Mouse (Mus musculus) lung, adult 2 months (tissue): ENCODE measurements around the gene Stk24. TPM values are rescaled to one million over a fixed set of nuclear protein-coding genes. Genes with fewer than 3 reads are reported as not detected.

Experiments
- DNase-seq: peaks from one replicate; pipeline ENCODE4 v3.0.0; 2022
- H3K4me1 ChIP-seq: fragments of 200-500 bp; 2 replicates; pipeline ENCODE4 v1.6.1; 2011; ENCODE audit warnings: low read length; ENCODE audit not compliant: control insufficient read depth, insufficient read depth
- H3K4me3 ChIP-seq: fragments of 200-500 bp; replicated peaks from 2 replicates; pipeline ENCODE3; 2011; ENCODE audit warnings: low read depth, mild to moderate bottlenecking, control low read depth, low read length; ENCODE audit errors: extremely low read depth
- CTCF ChIP-seq: fragments of 200-500 bp; IDR thresholded peaks from 2 replicates; pipeline ENCODE4 v1.5.1; 2011; ENCODE audit warnings: mild to moderate bottlenecking, low read length, control low read depth; ENCODE audit not compliant: insufficient read depth
- POLR2A ChIP-seq: fragments of 200-500 bp; IDR thresholded peaks from 2 replicates; pipeline ENCODE4 v1.6.1; 2011; ENCODE audit warnings: low read depth, mild to moderate bottlenecking, control low read depth, low read length, borderline replicate concordance; ENCODE audit errors: extremely low read depth
- WGBS: fragments of 180-500 bp; shearing (Covaris S2); methylation state at CpG from one replicate; pipeline ENCODE4 v1.1.7; 2018; 5-methylcytosine and 5-hydroxymethylcytosine counted together
- polyA plus RNA-seq: library from polyadenylated mRNA; depleted of rRNA; stranded (reverse); fragments of >200 nt; gene quantifications from 2 replicates; pipeline ENCODE4 v1.2.3, GENCODE M21; 2012

Stk24 gene
- polyA plus RNA-seq, 1 experiment, result 26.9 TPM

GRCm38 (mm10) chr14:121353648-121354377 lies 26.0 kb downstream of the Stk24 start:
- WGBS, result 69% methylated on average over 10 of the region's 10 CpGs
- TF ChIP-seq CTCF (no peak), POLR2A (no peak)

DNA sequence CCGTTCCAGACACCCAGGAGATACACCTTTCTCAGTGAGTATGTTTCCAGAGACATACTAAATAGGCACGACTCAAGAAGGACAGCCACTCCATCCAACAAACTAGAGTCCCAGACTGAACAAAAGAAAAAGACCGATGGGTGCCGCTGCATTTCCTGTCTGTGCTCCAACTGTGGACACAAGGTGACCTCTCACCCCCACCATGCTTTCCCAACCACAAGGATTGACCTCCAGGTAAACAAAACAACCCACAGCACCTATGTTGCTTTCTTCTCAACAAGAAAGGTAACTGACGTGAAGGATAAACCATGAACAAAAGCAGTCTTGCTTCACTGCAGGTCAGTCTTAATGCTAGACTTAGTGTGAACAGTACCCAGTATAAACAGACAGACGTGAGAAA lies 27.1 kb downstream of the Stk24 start:
- Histone ChIP-seq H3K4me1 (peaks cover 35% of the 10 kb centered on the region), H3K4me3 (no peak overlapping the region)
- no peak for DNase-seq
- WGBS, result 56% methylated on average over 6 of the region's 6 CpGs
- no peak for TF ChIP-seq CTCF
- TF ChIP-seq POLR2A, result no peak

More at GRCm38 (mm10) chr14:121353648-121354377, 26.0 kb downstream of the Stk24 start:
- Histone ChIP-seq H3K4me3 (no peak overlapping the region), H3K4me1 (peaks cover 31% of the 10 kb centered on the region)
- DNase-seq, result no peak

GRCm38 (mm10) chr14:121351737-121352136 lies 28.1 kb downstream of the Stk24 start:
- TF ChIP-seq CTCF (no peak), POLR2A (no peak)
- no peak for DNase-seq
- H3K4me3 ChIP-seq, result no peak overlapping the region
- peaks cover 38% of the 10 kb centered on the region for H3K4me1 ChIP-seq
- WGBS, result 52% methylated on average over 4 of the region's 4 CpGs

DNA sequence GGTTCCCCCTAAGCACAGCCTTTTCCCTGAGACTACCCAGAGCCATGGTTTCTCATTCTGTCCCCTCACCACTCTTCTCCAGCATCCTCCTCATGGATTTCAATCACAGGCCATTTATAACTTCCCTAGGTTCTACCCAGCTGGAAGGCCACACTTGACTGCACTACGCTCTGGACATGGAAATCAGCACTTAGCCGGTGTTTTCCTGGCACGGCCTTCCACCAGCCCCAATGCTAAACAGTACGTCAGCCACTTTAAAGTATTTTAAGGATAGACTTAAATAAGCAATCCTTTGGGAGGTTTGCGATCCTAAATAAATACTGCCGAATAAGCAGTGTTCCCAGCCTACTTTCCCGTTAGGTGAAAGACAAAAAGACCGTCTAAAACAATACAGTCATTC lies 29.8 kb downstream of the Stk24 start:
- no peak for DNase-seq
- Histone ChIP-seq H3K4me3 (no peak overlapping the region), H3K4me1 (peaks cover 45% of the 10 kb centered on the region)
- TF ChIP-seq CTCF, result no peak
- no peak for TF ChIP-seq POLR2A
- 55% methylated on average over 8 of the region's 8 CpGs for WGBS

DNA sequence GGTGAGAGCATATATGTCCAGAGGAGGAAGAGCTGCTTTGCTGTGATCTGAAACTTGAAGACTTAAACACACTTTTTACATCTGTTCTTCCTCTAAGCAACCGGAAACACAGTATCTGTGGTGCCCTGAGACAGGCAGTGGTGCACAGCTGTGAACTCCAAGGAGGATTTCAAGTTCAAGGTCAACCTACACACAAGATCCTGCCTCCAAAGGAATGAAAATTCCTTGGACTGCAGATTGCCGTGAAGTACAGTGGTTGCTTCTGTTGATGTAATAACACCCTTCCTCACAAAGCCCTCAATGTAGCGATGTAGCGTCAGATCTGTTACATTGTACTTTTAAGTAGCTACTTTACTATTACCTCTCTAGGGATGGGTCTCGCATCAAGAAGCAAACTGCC lies 30.5 kb downstream of the Stk24 start:
- peaks cover 45% of the 10 kb centered on the region for H3K4me1 ChIP-seq
- no peak overlapping the region for H3K4me3 ChIP-seq
- TF ChIP-seq CTCF, result no peak
- no peak for TF ChIP-seq POLR2A
- DNase-seq, result no peak
- 69% methylated on average over 5 of the region's 5 CpGs for WGBS

DNA sequence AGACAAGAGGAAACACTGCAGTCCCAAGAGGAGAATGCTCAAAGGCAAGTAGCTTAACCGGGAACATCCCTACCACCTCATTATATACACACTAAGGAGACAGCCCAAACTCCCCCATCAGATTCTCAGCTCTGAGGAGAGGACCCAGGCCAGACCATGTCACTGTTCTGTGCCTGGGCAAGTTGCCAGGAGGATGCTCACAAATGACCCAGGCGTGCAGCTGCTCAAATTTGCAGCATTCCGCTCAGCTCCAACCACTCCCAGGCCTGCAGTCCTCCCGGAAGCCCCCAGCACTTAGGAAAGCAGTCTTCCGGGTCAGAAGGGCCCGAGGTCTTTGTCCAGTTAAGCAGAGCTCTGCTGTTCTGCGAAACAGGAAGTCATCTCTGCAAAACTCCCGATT lies 31.6 kb downstream of the Stk24 start:
- 26% methylated on average over 8 of the region's 8 CpGs for WGBS
- TF ChIP-seq POLR2A (no peak), CTCF (no peak)
- DNase-seq, result no peak
- Histone ChIP-seq H3K4me3 (no peak overlapping the region), H3K4me1 (peaks cover 45% of the 10 kb centered on the region)

GRCm38 (mm10) chr14:121347134-121347533 lies 32.7 kb downstream of the Stk24 start:
- TF ChIP-seq POLR2A, result no peak
- no peak for TF ChIP-seq CTCF
- DNase-seq, result no peak
- H3K4me3 ChIP-seq, result no peak overlapping the region
- peaks cover 41% of the 10 kb centered on the region for H3K4me1 ChIP-seq
- WGBS, result 69% methylated on average over 10 of the region's 10 CpGs

DNA sequence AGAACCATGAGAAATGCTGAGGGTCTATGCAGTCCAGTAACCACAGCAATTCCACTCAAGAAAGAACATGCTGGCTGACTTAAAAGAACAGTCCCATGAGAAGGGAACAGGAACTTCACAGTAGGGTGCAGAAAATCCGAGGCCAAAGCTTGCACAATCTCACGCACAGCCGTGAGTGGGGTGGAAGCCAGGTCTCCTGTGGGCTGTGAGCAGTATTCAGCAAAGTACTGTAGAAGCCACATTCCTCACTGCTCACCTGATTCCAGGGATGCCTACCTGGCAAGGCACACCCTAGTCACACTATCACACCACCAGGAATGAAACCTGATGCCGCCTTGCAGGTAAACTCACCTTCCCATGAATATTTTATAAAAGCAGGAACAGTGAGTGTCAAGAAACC lies 33.2 kb downstream of the Stk24 start:
- no peak for DNase-seq
- TF ChIP-seq POLR2A (no peak), CTCF (no peak)
- no peak overlapping the region for H3K4me3 ChIP-seq
- H3K4me1 ChIP-seq, result peaks cover 40% of the 10 kb centered on the region
- WGBS, result 55% methylated on average over 4 of the region's 4 CpGs

DNA sequence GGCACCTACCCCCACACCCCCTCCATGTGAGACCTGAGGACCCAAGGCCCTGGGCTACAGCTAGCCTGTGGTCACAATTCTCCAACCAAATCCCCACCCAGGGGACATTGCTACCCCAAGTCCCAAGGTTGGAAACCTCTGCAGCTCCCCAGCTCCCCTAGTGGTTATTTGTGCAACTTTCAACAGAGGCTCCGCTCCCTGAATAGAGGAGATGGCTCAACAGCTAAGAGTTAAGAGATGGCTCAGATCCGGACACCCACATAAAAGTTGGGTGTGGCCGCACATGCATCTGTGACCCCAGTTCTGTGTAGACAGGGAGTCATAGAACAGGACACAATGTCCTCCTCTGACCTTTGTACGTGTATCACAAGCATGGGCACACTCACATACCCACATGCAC lies 33.8 kb downstream of the Stk24 start:
- DNase-seq, result no peak
- Histone ChIP-seq H3K4me3 (no peak overlapping the region), H3K4me1 (peaks cover 40% of the 10 kb centered on the region)
- WGBS, result 67% methylated on average over 4 of the region's 4 CpGs
- no peak for TF ChIP-seq POLR2A
- TF ChIP-seq CTCF, result peak; percentile 44

DNA sequence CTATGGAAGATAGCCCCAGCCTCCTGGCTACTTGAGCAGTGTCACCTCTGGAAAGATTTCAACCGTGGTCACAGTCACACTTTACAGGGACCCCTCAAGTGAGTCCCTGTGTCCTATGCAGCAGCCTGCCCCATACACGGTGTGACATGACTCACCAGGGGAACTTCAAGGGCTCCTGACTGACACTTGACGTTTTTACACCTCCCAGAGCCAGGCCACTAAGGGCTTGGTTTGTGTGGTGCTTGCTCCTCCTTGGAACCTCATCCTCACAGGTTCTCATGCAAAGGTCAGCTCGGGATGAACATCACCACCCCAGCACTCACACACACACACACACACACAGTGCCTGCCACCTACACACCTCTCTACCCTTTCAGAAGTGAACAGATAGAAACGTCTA lies 34.9 kb downstream of the Stk24 start:
- Histone ChIP-seq H3K4me1 (peaks cover 43% of the 10 kb centered on the region), H3K4me3 (no peak overlapping the region)
- TF ChIP-seq POLR2A, result no peak
- TF ChIP-seq CTCF, result no peak
- WGBS, result 38% methylated on average over 5 of the region's 5 CpGs
- no peak for DNase-seq
